Mouse (Mus musculus): Measurements from ENCODE around the gene Lat. TPM values are rescaled to one million over a fixed set of nuclear protein-coding genes. Genes with fewer than 3 reads are reported as not detected.

The Lat gene
- 5.2 and 7.9 TPM in 2 replicates for polyA plus RNA-seq (2012; rRNA removed)

DNA sequence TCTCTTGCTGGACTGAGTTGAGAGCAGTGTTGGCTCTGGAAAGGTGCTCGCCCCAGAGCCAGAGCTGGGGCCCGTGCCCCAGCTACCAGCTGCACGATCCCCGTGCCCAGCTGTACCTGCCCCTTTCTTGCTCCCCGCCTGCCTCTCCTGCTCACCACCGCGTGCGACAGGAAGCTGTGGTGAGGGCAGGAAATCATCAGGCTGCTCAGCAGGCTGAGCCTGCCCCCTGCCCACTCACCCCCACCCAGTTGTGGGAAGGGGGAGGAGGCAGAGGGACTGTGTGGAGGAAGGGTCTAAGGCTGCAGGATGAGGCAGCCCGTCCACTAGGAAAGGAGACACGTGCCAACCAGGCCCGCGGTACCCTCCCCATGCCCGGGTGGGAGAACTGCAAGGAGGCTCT lies at the start of gene Lat:
Gene Lat (minus strand): TSS at position 178 of the 400 bp plus-strand sequence.

DNA sequence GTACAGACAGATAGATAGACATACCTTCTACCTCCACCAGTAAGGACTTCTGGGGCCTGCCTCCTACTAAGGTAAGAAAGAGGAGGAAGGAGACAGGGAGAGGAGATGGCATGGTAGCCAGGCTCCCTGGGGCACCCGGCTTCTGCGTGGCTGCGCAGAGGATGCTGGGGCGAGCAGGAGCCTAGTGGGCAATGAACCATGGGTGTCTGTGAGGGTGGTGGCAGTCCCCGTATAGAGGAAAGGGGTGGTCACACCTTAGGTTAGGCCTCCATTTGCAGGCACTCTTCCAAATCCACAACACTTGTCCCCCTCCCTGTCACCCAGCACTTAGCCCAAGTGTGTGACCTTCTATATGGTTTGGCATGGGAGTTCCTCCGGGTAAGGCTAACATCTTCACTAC lies 45.4 kb upstream of the Lat start, which contains the start of gene Cd19:
Gene Cd19 (minus strand): TSS at position 165 of the 400 bp plus-strand sequence.

DNA sequence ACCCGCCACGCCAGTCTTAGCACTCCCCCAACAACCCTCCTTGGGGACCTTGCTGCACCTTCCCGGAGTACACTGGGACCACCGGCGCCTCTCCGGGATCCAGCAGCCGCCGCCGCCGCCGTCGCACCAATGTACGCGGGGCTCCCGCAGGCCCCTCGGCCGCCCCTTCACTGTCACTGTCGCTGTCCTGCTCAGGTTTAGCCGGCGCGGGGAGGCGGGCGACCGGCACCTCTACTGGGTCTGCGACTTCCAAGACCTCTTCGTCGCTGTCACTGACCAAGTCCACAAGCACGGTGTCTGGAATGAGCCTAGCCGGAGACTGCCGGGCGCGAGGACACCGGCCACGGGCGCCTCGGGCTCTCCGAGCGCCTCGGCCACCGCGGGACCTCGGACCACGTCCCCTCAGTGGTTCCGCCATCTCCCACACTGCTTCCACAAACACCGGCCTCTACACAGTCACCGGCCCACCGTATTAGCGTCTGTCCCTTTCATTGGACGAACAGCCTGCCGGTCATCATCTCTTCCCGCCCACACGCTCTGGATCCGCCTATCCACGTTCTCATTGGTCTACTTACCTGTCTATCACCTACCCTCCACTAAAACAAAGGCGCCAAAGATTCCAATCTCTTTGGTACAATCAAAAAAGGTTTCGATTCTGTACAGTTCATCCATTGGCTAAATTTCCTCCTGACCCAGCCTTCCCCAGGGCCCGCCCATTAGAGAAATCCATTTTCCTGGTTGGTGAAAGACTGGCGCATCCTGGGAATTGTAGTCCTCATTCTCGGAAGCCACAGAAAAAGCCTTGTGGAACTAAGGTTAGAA lies 27.1 kb upstream of the Lat start, which contains the start of gene Nfatc2ip:
Gene Nfatc2ip (minus strand): TSS at position 440 of the 822 bp plus-strand sequence.

DNA sequence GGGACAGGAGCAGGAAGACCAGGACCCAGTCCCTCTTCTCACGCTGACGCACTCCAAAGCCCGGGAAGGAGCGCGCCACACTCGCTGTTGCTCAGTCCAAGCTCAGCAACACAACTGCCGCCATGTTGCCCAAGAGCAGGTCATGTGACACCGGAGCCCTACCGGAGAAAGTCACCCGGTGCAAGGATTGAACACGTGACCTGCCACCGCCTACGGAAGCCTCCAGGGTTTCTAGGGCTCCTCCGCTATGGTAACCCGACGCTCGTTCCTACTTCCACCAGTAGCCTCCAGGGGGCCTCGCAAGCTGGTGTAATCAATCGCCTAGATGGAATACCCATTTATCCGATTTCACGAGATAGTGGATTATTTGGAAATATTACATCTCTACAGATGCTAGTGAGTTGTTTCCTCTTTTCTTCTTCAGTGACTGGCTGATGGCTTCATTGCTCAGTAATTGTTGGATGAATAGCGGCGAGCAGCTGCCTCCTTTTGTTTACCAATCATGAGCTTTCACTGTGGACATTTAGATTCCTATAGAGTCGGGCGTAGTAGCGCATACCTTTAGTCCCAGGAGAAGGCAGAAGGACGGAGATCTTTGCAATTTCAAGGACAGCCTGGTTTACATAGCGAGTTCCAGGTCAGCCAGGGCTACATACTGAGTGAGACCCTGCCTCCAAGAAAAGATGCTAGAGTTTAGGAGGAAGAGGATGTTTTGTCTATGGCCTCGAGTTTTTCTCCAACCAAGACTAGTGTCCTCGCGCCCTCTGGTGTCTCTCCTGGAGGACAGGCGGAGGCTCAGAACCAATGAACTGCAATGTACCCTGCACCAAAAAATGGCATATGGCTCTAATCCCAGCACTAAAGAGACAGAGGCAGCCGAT lies 8.1 kb upstream of the Lat start, which contains the start of gene Spns1:
Gene Spns1 (minus strand): TSS at position 173 of the 881 bp plus-strand sequence.

Other genes with a start within 250 kb of the Lat start
- gene Xpo6, start 169.1 kb downstream of the Lat start, polyA plus RNA-seq (2012; rRNA removed): 118 and 143 TPM in 2 replicates
- gene Sbk1, start 97.0 kb downstream of the Lat start, polyA plus RNA-seq (2012; rRNA removed): 16.6 and 16.8 TPM in 2 replicates
- 118 and 182 TPM in 2 replicates for gene Spns1, start 7.9 kb upstream of the Lat start, polyA plus RNA-seq (2012; rRNA removed)
- 4.3 and 5.7 TPM in 2 replicates for gene Nfatc2ip, start 27.2 kb upstream of the Lat start, polyA plus RNA-seq (2012; rRNA removed)
- gene Cd19, start 45.3 kb upstream of the Lat start, polyA plus RNA-seq (2012; rRNA removed): 3.8 and 5.0 TPM in 2 replicates
- 35.6 and 37.0 TPM in 2 replicates for gene Rabep2, start 59.2 kb upstream of the Lat start, polyA plus RNA-seq (2012; rRNA removed)
- 0.32 TPM in 1 of 2 replicates, not detected in the other for gene Atp2a1, start 93.5 kb upstream of the Lat start, polyA plus RNA-seq (2012; rRNA removed)
- 60.3 and 67.9 TPM in 2 replicates for gene Sh2b1, start 105.9 kb upstream of the Lat start, polyA plus RNA-seq (2012; rRNA removed)
- gene Tufm, start 117.8 kb upstream of the Lat start, polyA plus RNA-seq (2012; rRNA removed): 145 and 155 TPM in 2 replicates
- 213 and 246 TPM in 2 replicates for gene Atxn2l, start 133.9 kb upstream of the Lat start, polyA plus RNA-seq (2012; rRNA removed)
- 88.8 and 109 TPM in 2 replicates for gene Eif3c, start 196.8 kb upstream of the Lat start, polyA plus RNA-seq (2012; rRNA removed)
- gene Apobr, start 215.4 kb upstream of the Lat start, polyA plus RNA-seq (2012; rRNA removed): 2.0 and 2.6 TPM in 2 replicates
- 87.2 and 116 TPM in 2 replicates for gene Cln3, start 216.2 kb upstream of the Lat start, polyA plus RNA-seq (2012; rRNA removed)
- 0.15 TPM in 1 of 2 replicates, not detected in the other for gene Il27, start 225.4 kb upstream of the Lat start, polyA plus RNA-seq (2012; rRNA removed)